Mouse (Mus musculus) kidney, adult 9 months (tissue): ENCODE data around the gene Ctnnbl1.
A peak's percentile ranks its signal among the peaks of the same experiment; 100 is the strongest.

Experiments used
- DNase-seq: peaks from one replicate; pipeline ENCODE4 v3.0.0; 2022

Gene Ctnnbl1

DNA sequence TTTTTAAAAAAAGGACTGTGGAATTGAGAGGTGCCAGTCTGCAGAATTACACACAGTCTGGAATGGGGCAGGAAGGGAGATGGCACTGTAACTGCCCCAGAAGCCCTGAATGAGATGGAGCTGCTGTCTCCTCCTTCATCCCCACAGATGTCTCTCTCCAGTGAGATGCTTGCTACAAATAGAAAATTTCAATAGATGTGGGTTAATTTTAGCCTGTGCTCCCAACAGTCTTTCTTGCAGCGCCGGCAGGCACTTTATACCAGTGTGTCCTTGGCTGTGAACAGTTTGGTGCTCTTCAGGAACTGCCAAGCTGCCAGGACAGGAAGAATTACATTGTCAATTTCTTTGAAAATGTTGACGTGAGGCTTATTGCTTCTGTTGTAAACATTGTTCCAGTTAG lies 86.3 kb downstream of the Ctnnbl1 start:
- no peak for DNase-seq

DNA sequence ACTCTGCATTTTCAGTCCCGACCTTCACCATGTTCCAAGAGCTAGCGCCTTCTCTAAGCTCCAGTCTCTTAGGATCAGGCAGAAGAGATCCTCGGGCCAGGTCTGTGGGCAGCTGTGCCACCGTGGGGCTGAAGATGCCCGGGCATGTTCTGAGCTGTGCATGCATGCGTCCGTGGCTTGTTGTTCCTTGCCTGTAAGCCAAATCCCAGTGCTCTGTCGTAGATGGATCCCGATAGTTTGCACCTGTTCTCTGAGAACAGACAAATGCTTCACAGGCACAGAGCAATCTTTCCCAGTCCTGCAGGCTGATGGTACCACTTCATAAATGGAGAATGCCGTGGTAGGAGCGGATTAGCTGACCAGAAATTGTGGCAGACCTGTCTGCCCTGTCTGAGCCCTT lies 87.0 kb downstream of the Ctnnbl1 start:
- no peak for DNase-seq

DNA sequence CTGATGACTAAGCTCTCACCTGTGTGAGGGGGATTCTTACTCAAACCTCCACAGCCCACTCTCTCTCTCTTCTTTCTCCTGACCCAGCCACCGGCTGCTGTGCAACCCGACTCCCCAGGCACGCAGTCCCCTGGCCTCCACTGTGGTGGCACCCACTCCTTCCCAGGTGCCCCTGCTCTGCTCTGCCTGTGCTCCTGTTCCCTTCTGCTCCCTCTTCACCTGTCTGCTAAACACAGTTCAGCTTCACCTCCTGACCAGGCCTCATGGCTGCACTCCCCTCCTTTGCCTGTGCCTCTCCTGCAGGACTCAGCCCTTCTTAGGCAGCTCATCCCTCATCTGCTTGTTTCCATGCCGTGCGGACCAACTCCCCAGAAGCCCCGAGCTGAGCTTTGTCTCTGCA lies 92.9 kb downstream of the Ctnnbl1 start:
- no peak for DNase-seq

DNA sequence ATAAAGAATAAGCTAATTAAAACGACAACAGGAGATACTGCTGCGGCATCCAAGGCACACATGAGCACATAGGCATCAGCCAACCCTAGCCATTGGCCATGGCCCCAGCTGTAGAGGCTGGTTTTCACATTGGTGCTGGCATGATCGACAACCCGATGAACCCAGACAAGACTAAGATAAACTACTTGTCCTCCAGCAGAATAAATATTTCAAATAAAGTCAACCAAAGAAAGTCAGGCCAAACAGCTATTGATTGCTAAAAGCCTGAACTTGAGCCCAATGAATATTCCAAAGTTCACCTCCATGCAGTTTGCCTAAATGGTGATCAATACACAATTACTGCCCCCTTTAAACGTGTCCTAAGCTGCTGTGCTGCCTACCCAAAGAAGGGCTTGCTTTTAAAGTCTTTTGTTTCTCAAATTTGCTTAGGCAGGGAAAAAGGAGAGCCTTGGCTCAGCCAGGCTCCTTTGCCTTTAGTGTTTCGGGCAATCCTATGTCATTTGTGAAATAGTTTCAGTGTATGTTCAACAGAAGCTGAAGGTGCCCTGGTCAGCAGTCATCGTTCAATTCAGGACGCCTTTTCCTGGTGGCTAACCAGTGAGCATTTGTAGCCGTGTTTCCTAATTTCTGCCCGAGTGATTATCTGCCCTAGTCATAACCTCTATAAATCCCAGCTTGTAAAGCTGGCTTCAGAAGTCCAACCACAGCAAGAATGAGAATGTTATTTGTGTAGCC lies 93.6 kb downstream of the Ctnnbl1 start:
- no peak for DNase-seq

DNA sequence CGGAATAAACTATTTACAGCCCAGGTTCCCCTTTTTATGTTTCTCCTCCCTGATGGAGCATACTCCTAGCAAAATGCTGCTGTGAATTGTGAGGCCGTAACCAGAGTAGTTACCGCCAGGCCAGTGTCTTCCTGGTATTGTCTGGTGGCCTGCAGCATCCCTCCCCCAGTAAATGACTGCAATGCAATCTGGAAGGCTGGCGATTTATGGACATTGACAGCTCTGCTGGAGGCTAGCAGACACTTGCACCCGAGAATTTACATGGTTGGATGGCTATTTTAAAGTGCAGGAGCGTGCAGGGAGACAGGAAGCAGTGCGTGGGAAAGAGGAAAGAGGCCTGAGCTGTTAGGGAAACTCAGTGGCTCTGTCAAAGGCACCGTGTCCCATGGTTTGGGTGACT lies 99.8 kb downstream of the Ctnnbl1 start:
- DNase-seq: no peak

DNA sequence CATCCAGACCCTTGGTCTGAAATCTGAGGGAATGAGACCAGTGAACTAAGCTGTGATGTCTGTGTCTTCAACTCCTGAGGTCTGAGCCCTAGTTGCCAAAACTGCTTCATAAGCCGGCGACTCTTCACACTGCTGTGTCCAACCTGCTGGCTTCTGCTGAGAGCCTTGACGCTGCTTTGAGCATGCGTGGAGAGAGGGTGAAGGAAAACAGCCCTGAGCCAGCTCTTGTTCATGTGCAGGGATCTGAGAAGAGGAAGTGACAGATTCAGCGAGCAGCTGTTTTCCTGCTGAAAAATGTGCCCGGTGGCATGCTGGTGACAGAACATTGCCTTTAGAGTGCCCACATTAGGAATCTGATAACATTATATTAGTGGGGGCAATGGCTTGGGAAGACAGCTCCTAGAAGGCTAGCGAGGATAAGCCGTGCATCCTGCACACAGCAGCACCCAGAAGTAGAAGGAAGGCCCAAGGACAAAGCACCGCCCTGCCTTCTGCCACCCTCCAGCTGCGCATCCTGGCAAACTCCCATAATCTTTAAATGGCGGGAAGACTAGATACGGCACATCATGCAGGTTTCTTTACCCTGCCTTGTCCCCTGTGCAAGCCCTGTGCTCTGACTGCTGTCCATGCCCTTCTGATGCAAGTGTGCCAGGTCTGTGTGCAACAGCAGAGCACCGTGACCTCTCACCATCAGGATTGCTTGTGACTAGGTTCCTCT lies 101.2 kb downstream of the Ctnnbl1 start:
- DNase-seq: no peak

DNA sequence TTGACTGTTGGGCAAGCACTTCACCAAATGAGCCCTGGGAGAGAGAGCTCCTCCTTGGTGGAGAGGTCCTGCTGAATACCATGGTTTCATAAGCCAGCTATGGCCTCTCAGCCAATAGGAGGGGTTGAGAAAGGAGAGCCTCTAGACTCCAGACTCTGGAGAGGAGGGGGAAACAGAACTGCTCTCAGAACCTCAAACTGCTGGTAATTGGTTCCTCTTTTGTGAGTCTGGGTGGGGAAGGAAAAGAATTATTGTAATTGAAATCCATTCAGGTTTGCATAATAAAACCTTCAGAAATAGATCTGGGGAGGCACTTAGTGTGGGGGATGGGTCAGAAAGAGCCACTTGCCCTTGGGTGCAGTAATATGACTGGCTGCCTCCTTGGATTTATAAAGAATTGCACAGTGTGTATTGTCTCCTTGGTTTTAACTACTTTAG lies 103.5 kb downstream of the Ctnnbl1 start:
- no peak for DNase-seq

DNA sequence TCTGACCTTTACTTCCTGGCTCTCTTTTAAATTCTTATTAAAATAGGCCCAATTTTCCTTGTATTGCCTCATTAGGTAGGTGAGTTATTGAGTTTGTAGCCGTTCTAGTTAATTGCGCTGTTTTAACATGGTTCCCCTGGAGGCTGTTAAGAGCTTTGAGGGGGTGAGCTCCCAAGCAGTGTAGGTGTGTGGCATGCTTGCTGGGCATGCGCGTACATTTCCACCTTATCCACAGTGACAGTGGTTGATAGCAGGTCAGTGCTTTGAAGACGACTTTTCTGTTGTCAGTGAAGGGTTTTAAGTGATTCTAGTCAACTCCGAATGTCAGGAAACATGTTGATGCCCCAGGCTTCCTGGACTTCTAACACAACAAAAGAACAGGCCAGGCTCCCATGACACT lies 103.9 kb downstream of the Ctnnbl1 start:
- DNase-seq: peak; percentile 9

DNA sequence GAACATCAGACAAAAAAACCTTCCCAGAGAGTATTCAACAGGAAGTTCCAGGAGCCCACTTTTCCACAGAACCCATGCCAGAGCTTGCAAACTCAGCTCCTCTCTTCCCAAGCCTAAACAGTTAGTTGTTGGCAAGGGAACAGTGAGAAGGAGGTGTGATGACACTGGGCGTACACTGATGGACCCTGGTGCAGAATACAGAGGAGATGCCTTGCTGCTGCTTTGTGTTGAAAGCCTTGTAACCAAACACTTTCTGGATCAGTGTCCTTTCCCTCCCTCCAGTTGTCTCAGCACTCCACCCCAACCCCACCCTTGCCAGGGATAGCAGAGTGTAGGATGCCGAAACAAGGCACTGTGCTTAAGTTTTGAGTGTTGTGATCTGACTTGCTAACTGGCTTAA lies 107.5 kb downstream of the Ctnnbl1 start:
- no peak for DNase-seq

DNA sequence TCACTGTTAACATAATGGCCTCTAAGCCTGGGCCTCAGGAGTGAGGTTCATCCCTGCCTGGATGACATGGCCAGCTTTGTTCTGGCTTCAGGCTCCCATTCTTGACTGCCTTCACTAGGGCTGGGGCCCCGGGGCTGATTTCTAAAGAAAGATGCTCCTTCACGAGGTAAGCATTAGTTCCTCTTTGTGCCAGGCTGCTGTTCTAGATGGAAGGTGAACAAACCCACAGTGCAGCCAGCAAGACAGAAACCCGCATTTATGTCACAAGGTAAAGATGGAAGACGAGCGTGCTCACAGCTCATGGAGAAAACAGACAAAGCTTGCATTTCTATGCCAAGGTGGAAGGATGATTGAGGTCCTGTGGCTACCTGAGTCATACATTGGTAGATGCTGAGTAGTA lies 108.6 kb downstream of the Ctnnbl1 start:
- DNase-seq: no peak

DNA sequence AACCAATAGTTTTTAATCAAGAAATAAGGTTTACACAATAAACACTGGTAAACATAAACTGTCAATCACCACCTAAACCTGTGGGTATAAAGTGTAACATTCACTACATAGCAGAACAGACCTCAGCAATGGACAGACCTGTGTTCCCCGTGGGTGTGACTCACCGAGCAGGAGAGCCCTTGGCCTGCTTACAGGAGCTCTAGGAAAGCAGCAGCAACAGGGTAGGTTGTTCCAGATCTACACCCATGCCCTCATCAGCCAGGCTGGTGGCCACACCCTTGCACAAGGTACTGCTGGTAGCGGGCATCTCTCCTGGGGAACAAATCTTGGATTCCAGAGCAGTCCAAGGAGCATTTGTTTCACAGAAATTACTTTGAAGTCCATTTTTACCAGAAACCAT lies 115.9 kb downstream of the Ctnnbl1 start:
- no peak for DNase-seq

DNA sequence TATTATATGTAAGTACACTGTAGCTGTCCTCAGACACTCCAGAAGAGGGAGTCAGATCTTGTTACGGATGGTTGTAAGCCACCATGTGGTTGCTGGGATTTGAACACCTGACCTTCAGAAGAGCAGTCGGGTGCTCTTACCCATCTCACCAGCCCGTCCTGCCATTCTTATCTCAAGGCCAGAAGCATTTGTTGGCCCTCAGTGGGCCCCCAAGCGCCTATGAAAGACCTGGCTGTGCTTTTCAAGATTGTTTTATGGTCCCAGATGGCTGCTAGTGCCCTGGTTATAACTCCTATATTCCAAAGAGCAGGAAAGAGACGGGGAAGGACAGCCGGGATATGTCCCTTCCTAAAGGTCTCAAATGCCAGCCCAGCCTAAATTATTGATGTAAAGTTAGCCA lies 118.6 kb downstream of the Ctnnbl1 start:
- no peak for DNase-seq

DNA sequence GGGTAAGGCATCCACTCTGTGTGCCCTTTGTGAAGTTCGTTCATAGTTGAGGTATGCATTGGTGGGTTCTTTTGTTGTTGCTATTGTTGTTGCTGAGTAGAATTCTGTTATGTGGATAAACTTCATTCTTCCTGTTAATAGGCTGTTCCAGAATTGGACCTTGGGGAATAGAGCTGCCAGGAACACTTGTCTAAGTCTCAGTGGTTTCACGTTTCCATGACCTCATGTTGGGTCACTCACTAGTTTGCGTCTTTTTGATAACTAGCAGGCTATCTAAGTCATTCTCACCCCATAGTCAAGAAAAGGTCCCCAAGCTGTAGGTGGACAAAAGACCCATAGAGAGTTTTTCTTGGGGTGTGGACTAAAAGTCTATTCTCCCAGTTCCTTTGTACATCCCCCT lies 120.3 kb downstream of the Ctnnbl1 start:
- no peak for DNase-seq

DNA sequence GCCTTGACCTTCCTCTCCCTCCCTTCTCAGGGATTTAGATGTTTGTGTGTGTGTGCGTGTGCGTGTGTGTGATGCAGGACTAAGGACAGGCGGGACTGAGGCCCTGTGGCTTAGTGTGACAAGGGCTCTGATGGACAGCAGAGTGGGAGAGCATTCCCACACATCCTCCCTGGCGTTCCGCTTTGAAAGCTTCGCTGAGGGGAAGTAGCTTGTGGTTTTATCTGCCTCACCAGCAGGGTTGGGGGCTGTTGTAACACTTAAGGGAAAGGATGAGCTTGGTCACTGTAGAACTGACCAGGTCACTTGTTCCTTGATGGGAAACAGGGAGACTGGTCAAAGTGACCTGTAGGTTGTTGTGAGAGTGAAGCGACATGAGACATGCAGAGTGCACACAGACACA lies 121.1 kb downstream of the Ctnnbl1 start:
- no peak for DNase-seq

DNA sequence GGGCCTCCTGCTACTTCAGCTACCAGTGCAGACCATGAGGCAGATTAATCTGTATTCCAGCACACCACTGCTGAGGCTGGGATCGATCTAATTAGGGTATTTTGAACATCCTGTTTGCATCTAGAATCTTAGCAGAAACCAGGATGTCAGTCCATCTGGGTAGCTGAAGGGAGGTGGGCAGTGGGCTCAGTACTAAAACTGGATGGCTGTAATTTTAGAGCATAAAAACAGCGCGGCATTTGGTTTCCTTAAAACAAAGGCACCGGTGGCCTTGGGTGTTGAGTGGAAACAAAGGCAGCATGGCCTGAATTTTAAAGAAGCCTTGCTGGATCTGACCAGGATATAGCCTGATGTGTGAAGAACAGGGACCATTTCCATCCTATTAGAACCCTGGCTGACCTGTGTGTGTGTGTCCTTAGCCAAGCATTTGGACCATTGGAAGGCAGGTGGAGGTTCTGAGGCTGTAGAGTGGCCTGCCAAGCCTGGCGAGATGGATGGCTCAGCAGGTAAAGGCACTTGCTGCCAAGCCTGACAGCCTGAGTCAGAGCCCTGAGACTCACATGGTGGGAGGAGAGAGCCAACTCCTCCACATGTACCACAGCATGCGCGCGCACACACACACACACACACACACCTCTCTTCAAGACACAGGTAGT lies 122.0 kb downstream of the Ctnnbl1 start:
- no peak for DNase-seq

DNA sequence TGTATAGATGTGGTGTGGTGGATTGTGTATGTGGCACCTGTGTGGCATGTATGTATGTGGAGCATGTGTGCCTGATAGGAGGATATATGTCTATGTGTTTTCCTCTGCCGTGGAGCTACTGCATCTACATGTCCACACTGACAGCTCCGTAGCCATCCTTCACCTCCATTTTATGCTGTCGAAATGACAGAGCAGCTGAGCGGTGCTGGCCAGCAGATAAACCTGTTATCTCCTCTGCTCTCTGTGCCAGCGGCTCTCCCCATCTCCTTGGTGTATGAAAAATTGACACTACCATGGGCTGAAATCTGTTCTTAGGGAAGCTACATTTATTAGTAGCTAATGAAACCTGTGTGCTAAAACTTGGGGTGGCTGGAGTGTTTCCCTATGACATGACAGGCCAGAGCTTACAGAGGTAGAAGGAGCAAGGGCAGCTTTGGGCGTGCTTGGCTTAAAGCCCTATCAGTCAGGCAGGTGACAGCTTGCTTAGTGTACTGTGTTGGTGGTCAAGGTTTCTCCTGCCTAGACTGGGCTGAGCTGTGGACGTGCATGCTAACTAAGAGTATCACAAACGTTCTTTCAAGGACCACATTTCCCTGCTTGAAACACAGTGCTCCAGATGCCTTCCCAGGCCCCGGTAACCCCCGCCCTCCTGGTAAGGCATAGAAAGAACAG lies 124.2 kb downstream of the Ctnnbl1 start:
- no peak for DNase-seq

DNA sequence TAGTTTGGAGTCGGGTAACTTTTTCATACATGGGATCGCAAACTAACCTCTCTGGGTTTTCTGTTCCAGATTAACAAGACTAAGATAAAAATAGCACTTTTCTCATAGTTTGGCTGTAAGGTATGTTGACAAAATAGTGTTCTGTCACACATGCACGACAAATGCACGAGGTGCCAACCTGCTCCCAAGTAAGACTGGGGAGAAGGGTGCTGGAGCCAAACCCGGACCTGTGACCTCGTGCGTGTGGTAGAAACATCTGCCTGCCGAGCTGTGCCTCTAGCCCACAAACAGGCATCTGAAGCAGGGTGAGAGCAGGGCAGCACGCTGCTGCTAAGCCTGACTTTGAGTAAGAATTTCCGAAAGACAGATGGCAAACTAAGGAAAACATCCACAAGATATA lies 125.1 kb downstream of the Ctnnbl1 start:
- DNase-seq: no peak

DNA sequence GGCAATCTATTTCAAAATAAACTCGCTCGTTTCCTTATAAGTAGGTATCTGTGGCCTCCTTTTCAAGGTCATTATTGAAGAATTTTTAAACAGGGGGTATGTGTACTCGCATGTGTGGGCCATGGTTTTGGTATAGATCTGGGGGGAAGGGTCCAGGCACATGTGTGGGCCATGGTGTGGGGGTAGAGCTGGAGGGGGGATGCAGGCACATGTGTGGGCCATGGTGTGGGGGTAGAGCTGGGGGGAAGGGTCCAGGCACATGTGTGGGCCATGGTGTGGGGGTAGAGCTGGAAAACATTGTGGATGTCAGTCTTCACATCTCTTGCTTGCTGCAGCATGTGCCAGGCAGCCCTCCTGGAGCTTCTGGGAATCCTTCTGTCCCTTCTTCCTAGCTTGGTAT lies 129.9 kb downstream of the Ctnnbl1 start:
- DNase-seq: no peak

DNA sequence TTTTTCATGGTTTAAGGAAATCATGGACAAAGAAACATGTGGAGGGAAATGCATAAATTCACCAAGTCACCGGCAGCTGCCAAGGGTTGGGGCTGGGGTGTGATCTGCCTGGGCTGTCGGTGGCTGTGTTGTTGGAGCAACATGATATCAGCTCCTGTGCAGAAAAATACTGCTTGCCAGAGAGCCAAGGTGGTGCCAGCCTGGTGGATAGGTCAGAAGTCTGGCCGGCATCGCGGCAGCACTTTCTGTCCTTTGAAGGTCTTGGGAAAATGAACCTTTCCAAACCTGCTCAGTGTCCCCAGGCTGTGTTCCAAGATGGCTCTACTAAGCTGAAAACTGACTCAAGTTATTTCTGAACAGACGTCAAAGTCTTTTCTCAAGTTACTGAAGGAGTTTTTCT lies 133.0 kb downstream of the Ctnnbl1 start:
- DNase-seq: peak; percentile 11

DNA sequence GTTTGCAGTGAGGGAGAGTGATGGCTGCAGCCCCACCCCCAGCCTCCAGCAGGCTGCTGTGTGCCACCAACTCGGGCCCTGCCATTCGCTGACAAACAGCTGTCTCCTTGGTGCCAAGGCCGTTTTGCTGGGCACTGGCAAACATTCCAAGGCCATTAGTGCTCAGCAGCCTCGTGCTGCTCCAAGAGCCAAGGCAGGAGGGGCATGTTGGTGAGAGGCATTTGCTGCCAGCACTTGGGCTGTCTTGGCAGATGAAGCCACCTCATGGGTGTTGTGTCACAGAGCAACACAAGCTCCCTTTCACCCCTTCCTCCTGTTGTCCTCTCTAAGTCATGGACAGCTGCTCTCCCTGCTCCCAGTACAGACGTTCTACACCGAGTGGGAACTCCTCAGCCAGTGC lies 136.0 kb downstream of the Ctnnbl1 start:
- peak; percentile 57 for DNase-seq

DNA sequence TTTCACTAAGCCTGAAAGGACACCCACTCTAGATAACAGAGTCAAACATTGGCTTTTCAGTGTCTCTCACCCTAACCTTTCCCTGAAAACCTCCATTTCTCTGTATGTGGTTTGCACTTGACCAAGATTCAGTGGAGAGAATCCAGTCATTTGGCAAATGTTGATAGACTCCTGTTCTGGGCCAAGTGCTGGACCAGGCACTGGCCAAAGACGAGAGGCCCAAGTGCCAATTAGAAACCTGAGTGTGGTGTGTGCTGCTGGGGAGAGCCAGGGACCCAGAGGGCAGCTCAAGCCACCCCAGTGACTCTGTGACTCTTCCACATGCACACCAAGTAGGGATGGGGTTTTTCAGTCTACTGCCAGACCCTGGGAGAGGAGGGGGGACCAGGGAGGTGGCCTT lies 136.5 kb downstream of the Ctnnbl1 start:
- DNase-seq: peak; percentile 9

DNA sequence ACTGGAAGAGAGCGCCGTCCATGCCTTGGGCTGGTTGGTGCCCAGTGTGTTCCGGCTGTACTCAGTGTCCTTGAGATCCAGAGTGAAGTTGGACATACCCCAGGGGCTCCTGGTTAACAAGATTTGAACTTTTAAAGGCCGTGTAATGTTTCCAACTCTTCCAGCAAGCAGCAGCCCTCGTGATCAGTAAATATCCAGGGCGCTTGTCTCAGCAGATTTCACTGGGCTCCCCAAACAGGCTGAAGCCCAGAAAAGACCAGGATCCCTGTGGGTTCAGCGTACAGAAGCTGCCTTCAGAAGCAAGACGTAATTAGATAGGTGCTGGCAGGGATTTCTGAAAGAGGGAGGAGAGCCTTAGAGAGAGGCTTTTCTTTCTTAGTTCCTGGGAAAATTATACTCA lies 137.9 kb downstream of the Ctnnbl1 start:
- DNase-seq: peak; percentile 56

DNA sequence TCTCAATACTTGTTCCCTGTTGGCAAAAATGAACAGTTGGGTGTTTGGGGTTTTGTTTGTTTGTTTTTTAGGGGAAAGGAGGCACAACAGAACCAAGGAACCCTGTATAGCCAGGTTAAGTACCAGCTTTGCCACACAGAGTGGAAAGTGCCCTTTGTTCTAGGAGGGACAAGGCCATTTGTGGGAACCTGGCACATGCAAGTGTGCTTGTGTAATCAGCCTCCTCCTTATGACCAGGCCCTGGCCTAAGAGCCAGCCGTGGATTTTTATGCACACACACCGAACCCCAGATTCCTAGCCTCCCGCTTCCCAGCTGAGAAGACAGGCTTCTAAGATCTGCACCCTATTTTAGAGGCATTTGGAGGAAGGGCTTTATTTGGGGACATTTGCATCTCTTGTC lies 140.2 kb downstream of the Ctnnbl1 start:
- no peak for DNase-seq

DNA sequence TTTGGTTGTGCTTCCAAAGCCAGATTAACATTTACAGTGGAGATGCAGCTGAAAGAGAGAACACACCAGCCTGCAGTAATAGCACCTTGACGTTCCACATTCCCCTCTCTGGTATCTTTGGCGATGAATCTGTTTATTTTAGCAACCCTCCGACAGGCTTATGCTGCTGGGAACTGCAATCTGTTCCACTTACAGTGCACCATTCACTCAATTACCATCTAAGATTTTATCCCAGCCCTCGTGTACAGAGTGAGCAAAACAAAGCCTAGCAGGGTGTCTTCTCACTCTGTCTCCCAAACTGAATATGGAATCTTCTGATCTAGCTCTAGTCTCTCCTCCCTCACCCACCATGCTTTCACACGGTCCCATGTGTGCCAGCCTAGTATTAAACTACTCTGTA lies 140.8 kb downstream of the Ctnnbl1 start:
- no peak for DNase-seq
